Mouse (Mus musculus): ENCODE data around the gene Cish.
"Not testable (repeated sequence)": the region's sequence is repeated elsewhere in the genome, so short reads cannot be mapped to it uniquely, and the experiment has no call there.

Cish gene

GRCm38 (mm10) chr9:107299783-107300182, 4.0 kb downstream of the Cish start:
- DNase-seq, result no peak

- DNase-seq, result no peak
Measured at GRCm38 (mm10) chr9:107300224-107300973, 4.6 kb downstream of the Cish start.

GRCm38 (mm10) chr9:107301554-107302331, 5.9 kb downstream of the Cish start:
- no peak for DNase-seq

GRCm38 (mm10) chr9:107302592-107302991, 6.8 kb downstream of the Cish start:
- no peak for DNase-seq

- DNase-seq, result no peak
Measured at GRCm38 (mm10) chr9:107303121-107303820, 7.4 kb downstream of the Cish start.

GRCm38 (mm10) chr9:107303900-107304299, 8.1 kb downstream of the Cish start:
- no peak for DNase-seq

GRCm38 (mm10) chr9:107304383-107304782, 8.6 kb downstream of the Cish start:
- no peak for DNase-seq

- DNase-seq, result no peak
Measured at GRCm38 (mm10) chr9:107305012-107305411, 9.2 kb downstream of the Cish start.

- DNase-seq, result no peak
Measured at GRCm38 (mm10) chr9:107305601-107306542, 10.0 kb downstream of the Cish start.

- DNase-seq, result not testable (repeated sequence)
Measured at GRCm38 (mm10) chr9:107306673-107307072, 10.8 kb downstream of the Cish start.

GRCm38 (mm10) chr9:107307099-107307872, 11.5 kb downstream of the Cish start:
- no peak for DNase-seq

GRCm38 (mm10) chr9:107307886-107308285, 12.1 kb downstream of the Cish start:
- DNase-seq, result no peak

GRCm38 (mm10) chr9:107308346-107309000, 12.6 kb downstream of the Cish start:
- DNase-seq, result no peak

GRCm38 (mm10) chr9:107309171-107309570, 13.3 kb downstream of the Cish start:
- no peak for DNase-seq

- no peak for DNase-seq
Measured at GRCm38 (mm10) chr9:107309600-107309999, 13.8 kb downstream of the Cish start.

- no peak for DNase-seq
Measured at GRCm38 (mm10) chr9:107312811-107313584, 17.2 kb downstream of the Cish start.

- no peak for DNase-seq
Measured at GRCm38 (mm10) chr9:107313926-107314325, 18.1 kb downstream of the Cish start.

- DNase-seq, result peak in 1 of 2 experiments; percentile 18
Measured at GRCm38 (mm10) chr9:107315791-107316190, 20.0 kb downstream of the Cish start.

GRCm38 (mm10) chr9:107322461-107323050, 26.7 kb downstream of the Cish start:
- DNase-seq, result no peak

- DNase-seq, result peak; percentile 75 to 78
Measured at GRCm38 (mm10) chr9:107323558-107323957, 27.7 kb downstream of the Cish start.

Measured in cerebellum, adult 18-20 months (tissue).